Mouse (Mus musculus) liver, embryonic 16.5 days (tissue): ENCODE measurements at regions not wholly inside any gene's neighbourhood (a gene's known extent, or its start where the extent isn't known, plus 50 kb on each side); places are given as distances from the start of the nearest gene placed in this dataset.

Experiments used
- ATAC-seq: fragments of 200-750 bp; cut with Nextera tagmentation; 2 replicates; pipeline ENCODE4 v1.8.0; 2017; ENCODE audit warnings: low read depth, mild to moderate bottlenecking, moderate number of reproducible peaks, moderate library complexity
- H3K27ac ChIP-seq: fragments of 300-500 bp; sonication (generic); 2 replicates; pipeline ENCODE4 v1.5.1; 2014; ENCODE audit warnings: mild to moderate bottlenecking, low read length
- H3K27me3 ChIP-seq: fragments of 300-500 bp; sonication (generic); 2 replicates; pipeline ENCODE4 v1.6.1; 2014; ENCODE audit warnings: low read depth, low read length, mixed read lengths; ENCODE audit not compliant: control insufficient read depth, insufficient read depth
- H3K36me3 ChIP-seq: fragments of 300-500 bp; sonication (generic); 2 replicates; pipeline ENCODE4 v1.6.1; 2014; ENCODE audit warnings: mild to moderate bottlenecking; ENCODE audit not compliant: control insufficient read depth, insufficient read depth
- H3K4me1 ChIP-seq: fragments of 300-500 bp; sonication (generic); 2 replicates; pipeline ENCODE4 v1.6.1; 2014; ENCODE audit warnings: low read depth, low read length, mixed read lengths; ENCODE audit not compliant: control insufficient read depth
- H3K4me2 ChIP-seq: fragments of 300-500 bp; sonication (generic); 2 replicates; pipeline ENCODE4 v1.6.1; 2014; ENCODE audit warnings: low read depth, low read length, mixed read lengths
- H3K4me3 ChIP-seq: fragments of 300-500 bp; sonication (generic); 2 replicates; pipeline ENCODE4 v1.5.1; 2014; ENCODE audit warnings: low read depth, mild to moderate bottlenecking, low read length
- H3K9ac ChIP-seq: fragments of 300-500 bp; sonication (generic); 2 replicates; pipeline ENCODE4 v1.6.1; 2014; ENCODE audit warnings: low read depth, low read length
- H3K9me3 ChIP-seq: fragments of 300-500 bp; sonication (generic); replicated peaks from 2 replicates; pipeline ENCODE4 v1.6.1; 2016; ENCODE audit warnings: low read length; ENCODE audit not compliant: control insufficient read depth
- WGBS: fragments of 180-500 bp; shearing (Covaris S2); extraction: QIAGEN DNeasy Blood & Tissue Kit; methylation state at CpG from one replicate; pipeline ENCODE4 v1.1.7; 2014; ENCODE audit not compliant: insufficient replicate concordance; 5-methylcytosine and 5-hydroxymethylcytosine counted together

GRCm38 (mm10) chr7:79222626-79223335, 50.2 kb upstream of the Abhd2 start:
- H3K4me2 ChIP-seq = no peak overlapping the region
- H3K4me3 ChIP-seq = no peak overlapping the region
- H3K4me1 ChIP-seq = no peaks in the 10 kb centered on the region
- ATAC-seq = no peak
- H3K27me3 ChIP-seq = no peaks in the 10 kb centered on the region
- no peaks in the 10 kb centered on the region for H3K36me3 ChIP-seq
- 54% methylated on average over 9 of the region's 9 CpGs for WGBS
- H3K9me3 ChIP-seq = no peaks in the 10 kb centered on the region
- H3K27ac ChIP-seq = no peak overlapping the region
- H3K9ac ChIP-seq = no peak overlapping the region
